Mouse (Mus musculus) CH12.LX (cell line): ENCODE data around the gene Galnt9. TPM values are rescaled to one million over a fixed set of nuclear protein-coding genes. Genes with fewer than 3 reads are reported as not detected.

Source experiments
- DNase-seq: peaks from one replicate; pipeline ENCODE4 v3.0.0-alpha.2; 2013; ENCODE audit errors: extremely low read depth
- H3K27ac ChIP-seq: 2 replicates; pipeline ENCODE4 v1.5.1; 2012; ENCODE audit warnings: low read depth, mild to moderate bottlenecking, control low read depth, moderate library complexity; ENCODE audit not compliant: insufficient read depth
- H3K27me3 ChIP-seq: replicated peaks from 2 replicates; pipeline ENCODE3; 2012; ENCODE audit warnings: inconsistent platforms
- H3K36me3 ChIP-seq, 2 experiments: replicated peaks in 1 of 2; 2 replicates each; pipeline versions ENCODE3 to v1.6.1; 2012; ENCODE audit warnings: inconsistent platforms in 1 of 2, low read length in 1 of 2, mild to moderate bottlenecking in 1 of 2, mixed read lengths in 1 of 2, moderate library complexity in 1 of 2; ENCODE audit not compliant: control insufficient read depth in 1 of 2, insufficient read depth in 1 of 2
- H3K4me1 ChIP-seq, 2 experiments: 2 replicates each; pipeline ENCODE4 v1.6.1; 2012; ENCODE audit warnings: inconsistent platforms in 1 of 2, moderate library complexity in 1 of 2; ENCODE audit not compliant: insufficient read depth in 2 of 2, control insufficient read depth in 1 of 2
- H3K4me2 ChIP-seq: 2 replicates; pipeline ENCODE4 v1.6.1; 2012; ENCODE audit warnings: low read depth, mild to moderate bottlenecking, control low read depth; ENCODE audit not compliant: poor library complexity, insufficient read depth, severe bottlenecking
- H3K4me3 ChIP-seq, 3 experiments: fragments of 150-350 bp in 1 of 3; sonication (generic) in 1 of 3; replicated peaks in 1 of 3; 2 replicates each; pipeline versions ENCODE3 to v1.5.1; 2011 to 2012; ENCODE audit warnings: low read depth in 2 of 3, low read length in 2 of 3, mild to moderate bottlenecking in 2 of 3, moderate library complexity in 2 of 3, control low read depth in 1 of 3, improper control_type of control experiment in 1 of 3, inconsistent platforms in 1 of 3, mixed read lengths in 1 of 3; ENCODE audit not compliant: poor library complexity in 1 of 3
- H3K79me2 ChIP-seq: replicated peaks from 2 replicates; pipeline ENCODE4 v1.6.1; 2012; ENCODE audit warnings: mild to moderate bottlenecking, moderate library complexity; ENCODE audit not compliant: control insufficient read depth, poor library complexity, insufficient read depth, severe bottlenecking; ENCODE audit errors: extremely low read depth
- H3K9ac ChIP-seq: 2 replicates; pipeline ENCODE4 v1.6.1; 2012; ENCODE audit warnings: low read depth, mild to moderate bottlenecking, control low read depth, moderate library complexity; ENCODE audit not compliant: insufficient read depth
- H3K9me3 ChIP-seq: replicated peaks from 2 replicates; pipeline ENCODE3; 2012; ENCODE audit warnings: low read length, inconsistent platforms, mixed read lengths
- BHLHE40 ChIP-seq: IDR thresholded peaks from 2 replicates; pipeline ENCODE4 v1.6.1; 2011; ENCODE audit warnings: mild to moderate bottlenecking, low read depth, low read length, improper control_type of control experiment
- CHD1 ChIP-seq: IDR thresholded peaks from 2 replicates; pipeline ENCODE4 v1.6.1; 2012; ENCODE audit warnings: low read depth, low read length, improper control_type of control experiment, inconsistent platforms
- CHD2 ChIP-seq: IDR thresholded peaks from 2 replicates; pipeline ENCODE4 v1.6.1; 2011; ENCODE audit warnings: low read length, improper control_type of control experiment
- CTCF ChIP-seq, 2 experiments: IDR thresholded peaks in 1 of 2; conservative IDR thresholded peaks in 1 of 2; 2 replicates each; pipeline ENCODE4 v1.5.1; 2011 to 2012; ENCODE audit warnings: low read depth in 2 of 2, low read length in 2 of 2, improper control_type of control experiment in 1 of 2, inconsistent platforms in 1 of 2, mild to moderate bottlenecking in 1 of 2, moderate library complexity in 1 of 2
- ETS1 ChIP-seq: conservative IDR thresholded peaks from 2 replicates; pipeline ENCODE4 v1.6.1; 2012; ENCODE audit warnings: low read depth, mild to moderate bottlenecking, inconsistent platforms, low read length, improper control_type of control experiment, moderate library complexity
- JUN ChIP-seq: IDR thresholded peaks from 2 replicates; pipeline ENCODE4 v1.6.1; 2011; ENCODE audit warnings: low read depth, mild to moderate bottlenecking, low read length, improper control_type of control experiment, moderate library complexity; ENCODE audit not compliant: insufficient read depth
- KAT2A ChIP-seq: IDR thresholded peaks from 2 replicates; pipeline ENCODE4 v1.6.1; 2012; ENCODE audit warnings: low read length, improper control_type of control experiment, inconsistent platforms; ENCODE audit not compliant: insufficient replicate concordance
- NRF1 ChIP-seq: IDR thresholded peaks from 2 replicates; pipeline ENCODE4 v1.6.1; 2014; ENCODE audit warnings: low read depth, mild to moderate bottlenecking, inconsistent platforms, low read length, improper control_type of control experiment, moderate library complexity
- PAX5 ChIP-seq: IDR thresholded peaks from 2 replicates; pipeline ENCODE4 v1.6.1; 2012; ENCODE audit warnings: low read length, inconsistent platforms, mixed read lengths
- POLR2A ChIP-seq: IDR thresholded peaks from 2 replicates; pipeline ENCODE4 v1.6.1; 2011; ENCODE audit warnings: low read depth, mild to moderate bottlenecking, improper control_type of control experiment, low read length
- RCOR1 ChIP-seq: conservative IDR thresholded peaks from 2 replicates; pipeline ENCODE4 v1.6.1; 2012; ENCODE audit warnings: low read depth, mild to moderate bottlenecking, inconsistent platforms, low read length, improper control_type of control experiment
- SIN3A ChIP-seq: IDR thresholded peaks from 2 replicates; pipeline ENCODE4 v1.6.1; 2012; ENCODE audit warnings: low read length, improper control_type of control experiment, inconsistent platforms
- TBP ChIP-seq: conservative IDR thresholded peaks from 2 replicates; pipeline ENCODE4 v1.6.1; 2011; ENCODE audit warnings: low read depth, low read length, improper control_type of control experiment
- TCF12 ChIP-seq: IDR thresholded peaks from 2 replicates; pipeline ENCODE4 v1.6.1; 2014; ENCODE audit warnings: low read depth, mild to moderate bottlenecking, inconsistent platforms, low read length, improper control_type of control experiment
- USF2 ChIP-seq: conservative IDR thresholded peaks from 2 replicates; pipeline ENCODE4 v1.6.1; 2011; ENCODE audit warnings: low read depth, low read length, improper control_type of control experiment
- dilution Hi-C: fragments of 300-500 bp; cut with MboI; formaldehyde crosslinking; loops from 2 replicates; pipeline ENCODE4 v1.14.3; 2020; ENCODE audit warnings: low sequenced_read_pairs; ENCODE audit not compliant: extremely low pct_unique_long_range_greater_than_20kb, extremely low pct_ligation_motif_present
- in situ Hi-C: fragments of 300-500 bp; cut with MboI; formaldehyde crosslinking; loops from 3 replicates; pipeline ENCODE4 v1.14.3; 2019; ENCODE audit warnings: low sequenced_read_pairs, low pct_ligation_motif_present, low pct_unique_long_range_greater_than_20kb, mixed read lengths
- polyA plus RNA-seq: library from polyadenylated mRNA; unstranded; fragments of >175 nt; gene quantifications from 2 replicates; pipeline ENCODE4 v1.2.1, GENCODE M21; 2012; ENCODE audit warnings: low read depth; ENCODE audit not compliant: insufficient read length
- total RNA-seq, 2 experiments: library from RNA; depleted of rRNA; stranded (reverse); fragments of 300-350 nt in 1 of 2; fragments of >200 nt in 1 of 2; gene quantifications; 2 replicates each; pipeline ENCODE4 v1.2.3; 2012 to 2014

Galnt9 gene
- total and polyA plus RNA-seq, 3 experiments = not detected

- no peak overlapping the region for H3K9ac ChIP-seq
- H3K27me3 ChIP-seq = peaks cover 3% of the 10 kb centered on the region
- no peak overlapping the region for H3K4me2 ChIP-seq
- no peak overlapping the region for H3K4me3 ChIP-seq
- no peak overlapping the region for H3K27ac ChIP-seq
- no peaks in the 10 kb centered on the region for H3K79me2 ChIP-seq
- DNase-seq = no peak
- H3K4me1 ChIP-seq = no peaks in the 10 kb centered on the region
- TF ChIP-seq TCF12 = no peak
- TF ChIP-seq KAT2A = no peak
- TF ChIP-seq ETS1 = no peak
- TF ChIP-seq NRF1 = no peak
- TF ChIP-seq SIN3A = no peak
- no peak for TF ChIP-seq USF2
- no peak for TF ChIP-seq POLR2A
- TF ChIP-seq BHLHE40 = no peak
- no peak for TF ChIP-seq CTCF (conservative IDR thresholded peaks at IDR 0.05 in 1 of 2, IDR thresholded peaks at IDR 0.05 in 1 of 2; ENCODE audit: low read depth in 2 of 2, low read length in 2 of 2)
- dilution Hi-C loops = no loop called here
- H3K36me3 ChIP-seq = no peaks in the 10 kb centered on the region
- H3K9me3 ChIP-seq = no peaks in the 10 kb centered on the region
- in situ Hi-C loops = loop anchor here (5.0 kb wide), 1 partner anchor 114 kb away; no protein-coding TSS in a partner anchor
Observed at GRCm38 (mm10) chr5:110503361-110503760, 40.8 kb upstream of the Galnt9 start.

- dilution Hi-C loops = no loop called here
- no peaks in the 10 kb centered on the region for H3K4me1 ChIP-seq
- no peak for TF ChIP-seq PAX5
- no peak for TF ChIP-seq ETS1
- TF ChIP-seq USF2 = no peak
- TF ChIP-seq KAT2A = no peak
- no peak for TF ChIP-seq TCF12
- no peak for TF ChIP-seq NRF1
- no peak for TF ChIP-seq RCOR1
- no peak for TF ChIP-seq POLR2A
- TF ChIP-seq CHD2 = no peak
- no peak for TF ChIP-seq CHD1
- no peak for TF ChIP-seq TBP
- TF ChIP-seq, all 38 proteins: peak for 0
- Histone ChIP-seq H3K36me3 (no peaks in the 10 kb centered on the region), H3K4me2 (no peak overlapping the region), H3K27me3 (no peaks in the 10 kb centered on the region), H3K9ac (no peak overlapping the region), H3K27ac (no peak overlapping the region), H3K9me3 (no peaks in the 10 kb centered on the region), H3K4me3 (no peak overlapping the region), H3K79me2 (no peaks in the 10 kb centered on the region)
- in situ Hi-C loops = no loop called here
- DNase-seq = no peak
Observed at GRCm38 (mm10) chr5:110505611-110506294, 38.4 kb upstream of the Galnt9 start.

- dilution Hi-C loops = no loop called here
- no peak overlapping the region for H3K9ac ChIP-seq
- H3K9me3 ChIP-seq = no peaks in the 10 kb centered on the region
- no peaks in the 10 kb centered on the region for H3K79me2 ChIP-seq
- no peaks in the 10 kb centered on the region for H3K27me3 ChIP-seq
- no peak overlapping the region for H3K4me2 ChIP-seq
- H3K36me3 ChIP-seq = no peaks in the 10 kb centered on the region
- no peak overlapping the region for H3K27ac ChIP-seq
- in situ Hi-C loops = no loop called here
- no peak for TF ChIP-seq TBP
- no peak for TF ChIP-seq CHD2
- TF ChIP-seq JUN = no peak
- no peak for DNase-seq
- H3K4me1 ChIP-seq = no peaks in the 10 kb centered on the region
- no peak overlapping the region for H3K4me3 ChIP-seq
Observed at GRCm38 (mm10) chr5:110506295-110506616, 37.9 kb upstream of the Galnt9 start.
